Mouse (Mus musculus) left cerebral cortex, postnatal 10 days (tissue): ENCODE measurements around the gene Cacna2d4. TPM values are rescaled to one million over a fixed set of nuclear protein-coding genes. Genes with fewer than 3 reads are reported as not detected.
A peak's percentile ranks its signal among the peaks of the same experiment; 100 is the strongest.

Experiments
- DNase-seq, 2 experiments: peaks; one replicate each; pipeline ENCODE4 v3.0.0; 2021 to 2022; ENCODE audit warnings: low spot score in 2 of 2, mixed read lengths in 1 of 2; ENCODE audit errors: extremely low spot score in 1 of 2
- intact Hi-C: fragments of 180-260 bp; cut with DNase I; formaldehyde crosslinking; loops from one replicate; pipeline ENCODE4 v1.15.1; 2025
- total RNA-seq, 2 experiments: library from RNA; stranded (reverse); gene quantifications; 2 replicates each; pipeline ENCODE4 v1.2.3; 2021

Cacna2d4 gene
- total RNA-seq, 2 experiments from 2014 or later, result 1.6 to 2.7 TPM

DNA sequence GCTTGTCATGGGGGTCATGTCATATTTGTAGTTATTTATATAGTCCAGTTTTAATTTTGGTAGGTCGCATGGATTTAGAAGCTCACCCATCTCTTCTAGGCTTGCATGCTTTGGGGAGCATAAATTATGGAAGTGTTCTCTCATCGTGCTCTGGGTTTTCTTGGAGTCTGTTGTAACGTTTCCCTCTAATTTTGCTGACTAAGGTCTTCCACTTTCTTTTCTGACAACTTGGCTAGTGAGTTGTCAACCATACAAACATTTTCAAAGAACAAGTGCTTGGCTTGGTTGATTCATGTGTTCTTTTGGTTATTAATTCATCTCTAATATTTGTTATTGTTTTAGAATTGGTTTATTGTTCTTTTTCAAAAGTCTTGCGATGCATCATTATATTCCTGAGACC lies 15.4 kb downstream of the Cacna2d4 start:
- intact Hi-C loops, result no loop called here

DNA sequence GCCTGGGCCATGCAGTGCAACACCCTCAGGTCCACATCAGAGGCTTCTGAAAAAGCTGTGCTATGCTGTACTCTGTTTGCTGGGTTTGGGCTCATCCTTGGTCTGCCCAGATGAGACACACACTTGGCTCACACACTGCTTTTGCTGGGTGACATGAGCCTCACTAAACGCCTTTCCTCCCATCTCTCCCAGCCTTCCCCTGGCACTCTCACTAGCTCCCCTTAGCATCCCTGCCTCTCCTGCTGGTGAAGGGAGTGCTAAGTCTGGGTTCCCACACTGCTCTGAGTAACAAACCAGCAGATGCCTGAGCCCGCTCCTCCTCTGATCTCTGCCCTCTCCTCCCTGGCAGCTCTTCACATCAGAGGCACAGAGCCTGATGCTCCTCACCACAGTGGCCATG lies 40.4 kb downstream of the Cacna2d4 start:
- DNase-seq, result no peak
- intact Hi-C loops, result no loop called here

More for the DNA sequence above, 15.4 kb downstream of the Cacna2d4 start:
- DNase-seq, result no peak

DNA sequence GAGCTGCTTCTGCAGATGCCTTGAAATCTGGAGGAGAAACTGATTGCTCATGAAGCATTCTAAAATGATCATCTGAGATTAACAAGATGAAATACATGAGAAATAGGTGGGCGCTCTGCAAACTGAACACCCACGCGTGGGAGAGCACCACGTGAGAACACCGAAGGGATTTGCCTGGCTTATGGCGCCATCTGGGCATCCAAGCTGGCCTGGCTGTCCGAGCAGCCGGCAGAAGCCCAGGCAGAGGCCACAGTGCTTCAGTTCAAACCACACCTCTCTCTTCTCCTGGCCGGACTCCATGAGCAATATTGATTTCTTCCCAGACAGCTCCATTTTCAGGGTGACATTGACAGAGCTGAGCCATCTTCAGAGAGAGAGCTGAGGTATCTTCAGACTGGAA lies 44.4 kb downstream of the Cacna2d4 start:
- intact Hi-C loops, result no loop called here

DNA sequence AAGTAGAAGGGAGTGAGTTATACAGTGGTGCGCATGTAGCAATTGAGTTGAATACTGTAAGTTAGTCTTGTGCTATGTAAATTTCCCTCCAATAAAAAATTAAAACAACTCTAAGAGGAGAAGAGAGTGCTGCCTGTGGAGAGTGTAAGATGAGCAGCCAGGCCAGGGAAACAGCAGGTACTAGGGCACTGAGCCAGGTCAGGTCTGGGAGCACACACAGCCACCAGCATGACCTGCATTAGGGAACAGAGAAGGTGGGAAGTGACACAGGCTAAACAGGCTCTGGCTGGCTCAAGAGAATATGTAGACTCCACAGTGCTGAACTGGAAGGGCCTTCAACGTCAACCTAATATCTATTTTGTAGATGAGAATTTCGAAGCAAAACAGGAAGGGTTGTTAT lies 65.0 kb downstream of the Cacna2d4 start:
- intact Hi-C loops, result no loop called here
- DNase-seq, result no peak

More for the DNA sequence above, 44.4 kb downstream of the Cacna2d4 start:
- peak; percentile 22 to 57 for DNase-seq

DNA sequence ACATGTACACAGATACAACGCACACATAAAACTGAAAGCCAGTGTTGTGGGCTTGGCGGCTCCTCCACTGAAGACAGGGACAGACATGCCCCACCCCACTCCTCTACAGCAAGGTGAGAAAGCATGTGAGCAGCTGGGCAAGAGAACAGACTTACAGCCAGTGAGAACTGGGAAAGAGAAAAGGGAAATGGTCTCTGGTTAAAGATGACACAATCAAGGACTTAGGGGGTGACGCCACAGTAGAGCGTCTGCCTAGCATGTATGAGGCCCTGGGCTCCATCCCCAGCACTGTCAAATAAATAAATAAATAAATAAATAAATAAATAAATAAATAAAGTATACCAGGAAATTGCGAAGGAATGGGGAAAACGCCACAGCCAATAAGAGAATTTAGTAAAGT lies 67.0 kb downstream of the Cacna2d4 start:
- no peak for DNase-seq
- intact Hi-C loops, result no loop called here

DNA sequence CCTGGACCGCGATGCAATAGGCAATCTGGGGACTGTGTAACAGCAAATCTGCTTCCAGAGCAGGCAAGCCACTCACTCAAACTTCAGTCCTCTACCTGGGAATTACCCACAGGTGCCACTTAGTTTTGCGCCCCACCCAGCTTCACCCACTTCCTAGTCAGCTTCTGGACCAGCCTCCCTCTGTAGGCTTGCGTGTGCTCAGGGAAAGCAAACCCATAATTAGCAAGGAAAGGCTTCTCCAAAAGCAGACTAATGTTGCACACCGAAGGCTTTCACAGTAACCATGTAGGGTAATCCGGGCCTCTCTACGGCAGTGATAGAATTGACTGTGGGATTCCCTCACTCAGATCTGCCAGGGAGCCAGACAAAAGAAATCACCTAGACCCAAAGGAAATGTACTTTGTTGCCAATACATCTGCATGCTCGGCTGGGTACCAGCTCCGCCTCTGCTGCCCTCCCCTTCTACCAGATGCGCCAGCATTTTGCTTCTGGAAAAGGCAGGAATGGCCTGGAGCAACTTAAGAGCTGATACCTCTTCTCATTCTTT lies 71.6 kb downstream of the Cacna2d4 start:
- intact Hi-C loops, result no loop called here
- no peak for DNase-seq

DNA sequence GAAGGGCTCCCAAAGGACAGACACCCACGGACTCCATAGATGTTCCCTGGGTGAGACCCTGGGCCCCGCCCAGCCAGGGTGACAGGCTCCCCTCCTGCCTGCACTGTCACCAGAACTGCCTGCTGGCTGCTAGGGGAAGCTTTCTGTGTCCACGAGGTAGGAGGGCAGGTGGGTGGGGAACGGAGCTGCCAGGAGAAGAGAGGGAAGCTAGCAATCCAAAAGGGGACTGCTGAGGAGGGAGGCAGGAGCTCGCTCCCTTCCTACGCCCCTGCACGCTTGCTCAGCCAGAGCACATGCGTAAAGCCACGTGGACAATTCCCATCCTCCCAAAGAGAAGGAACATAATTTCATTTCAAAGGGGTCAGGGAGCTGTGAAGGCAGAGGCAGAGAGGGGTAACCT lies 73.8 kb downstream of the Cacna2d4 start:
- intact Hi-C loops, result no loop called here
- DNase-seq, result peak in 1 of 2 experiments; percentile 54

DNA sequence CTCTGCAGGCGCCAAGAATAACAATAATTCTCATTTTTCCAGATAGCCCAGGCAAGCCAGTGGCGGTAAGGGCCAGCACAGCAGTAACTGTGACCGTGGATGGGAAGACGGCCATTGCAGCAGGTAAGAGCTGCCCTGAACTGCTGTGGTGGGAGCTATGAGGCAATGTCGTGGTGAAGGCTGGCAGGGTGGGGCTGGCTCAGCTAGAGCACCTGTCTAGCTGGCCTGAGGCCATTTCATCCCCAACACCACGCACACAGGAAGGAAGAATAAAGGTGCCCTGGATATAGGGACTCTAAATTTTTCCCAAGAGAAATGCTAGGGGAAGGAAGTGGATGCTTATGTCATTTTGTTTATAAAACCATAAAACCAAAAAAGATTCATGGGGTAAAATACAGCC lies 76.1 kb downstream of the Cacna2d4 start:
- peak in 1 of 2 experiments; percentile 17 for DNase-seq
- intact Hi-C loops, result no loop called here

DNA sequence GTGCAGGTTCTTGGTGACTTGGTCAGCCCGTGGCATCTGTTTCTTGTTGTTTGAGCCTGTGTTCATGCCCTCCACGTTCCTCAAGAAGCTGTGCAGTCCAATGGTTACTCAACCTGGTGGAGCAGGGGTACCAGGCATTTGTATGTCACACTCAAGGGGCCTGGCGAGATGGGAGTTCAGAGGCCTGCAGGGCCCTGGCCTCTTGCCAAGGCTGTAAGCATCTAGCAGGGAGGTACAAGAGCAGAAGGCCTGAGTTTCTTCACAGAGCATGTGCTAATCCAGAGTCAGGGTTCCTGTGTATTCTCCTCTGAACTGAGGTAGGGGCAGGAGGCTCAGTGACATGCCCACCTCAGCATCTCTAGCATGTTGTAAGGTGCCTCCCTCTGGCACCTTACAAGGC lies 76.8 kb downstream of the Cacna2d4 start:
- intact Hi-C loops, result no loop called here
- peak in 1 of 2 experiments; percentile 51 for DNase-seq

DNA sequence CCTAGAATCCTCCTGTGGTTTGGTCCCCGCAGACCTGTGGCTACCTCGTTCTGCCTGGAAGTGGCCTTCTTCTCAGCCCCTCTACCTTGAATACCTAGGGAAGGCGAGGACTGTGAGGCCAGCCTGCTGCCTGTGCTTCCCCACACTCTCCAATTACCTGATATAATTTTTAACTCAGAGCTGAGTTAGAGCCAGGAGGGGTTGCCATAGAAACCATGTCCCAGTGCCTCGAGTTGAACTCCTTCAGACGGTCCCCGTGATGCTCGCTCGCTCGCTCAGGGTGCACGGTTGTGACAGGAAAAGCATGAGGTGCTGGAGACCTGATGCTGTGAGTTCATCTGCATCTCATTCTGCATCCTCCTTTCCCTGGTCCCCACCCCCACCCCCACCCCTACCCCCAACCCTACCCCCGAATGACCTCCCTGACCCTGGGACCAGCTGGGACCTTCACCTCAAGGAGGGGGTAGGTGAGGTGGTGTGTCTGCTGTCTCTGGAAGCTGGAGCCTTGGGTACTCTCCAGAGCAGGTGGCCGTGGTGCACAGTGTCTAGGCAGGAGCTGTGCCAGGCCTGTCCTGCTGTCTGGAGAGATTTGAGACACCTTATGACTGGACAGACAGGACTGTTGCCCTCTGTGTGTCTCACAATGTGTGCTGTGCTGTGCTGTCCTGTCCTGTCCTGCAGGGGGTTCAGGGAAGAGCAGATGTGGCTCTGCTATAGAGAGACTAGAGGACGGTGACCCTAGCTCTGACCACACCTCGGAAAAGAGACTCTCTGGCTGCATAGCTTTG lies 77.5 kb downstream of the Cacna2d4 start:
- DNase-seq, result peak; percentile 46 to 57
- intact Hi-C loops, result no loop called here

DNA sequence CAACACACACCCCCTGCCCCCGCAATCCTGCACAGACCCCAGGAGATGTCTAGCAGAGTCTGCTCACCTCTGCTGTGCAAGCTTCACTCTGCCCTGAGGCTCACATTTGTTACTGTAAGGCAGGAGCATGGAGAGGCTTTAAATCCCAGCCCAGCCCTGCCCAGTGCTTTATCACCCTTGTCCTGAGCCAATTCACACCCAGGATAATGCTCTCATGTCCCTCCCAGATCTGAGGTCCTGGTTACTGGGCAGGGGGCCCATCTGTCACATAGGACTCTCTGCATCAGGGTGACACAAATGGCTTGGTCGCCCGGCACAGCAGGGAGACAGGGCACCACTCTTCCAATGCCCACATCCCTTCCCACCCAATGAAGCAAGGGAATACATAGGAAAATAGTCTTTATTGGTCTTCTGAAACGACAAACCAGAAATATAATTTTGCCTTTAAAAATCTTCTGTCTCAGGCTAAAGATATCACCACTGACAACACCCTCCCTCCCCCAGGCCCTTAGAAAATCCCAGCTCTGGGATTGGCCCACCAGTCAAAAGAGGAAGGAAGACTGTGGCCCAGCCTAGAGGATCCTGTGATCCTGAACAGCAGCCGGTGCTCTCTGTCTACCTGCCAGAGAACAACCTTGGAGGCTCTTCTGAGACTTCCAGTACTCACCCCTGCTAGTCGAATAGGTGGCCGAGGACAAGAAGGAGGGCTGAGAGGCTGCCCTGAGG lies 78.6 kb downstream of the Cacna2d4 start:
- intact Hi-C loops, result no loop called here
- DNase-seq, result peak in 1 of 2 experiments; percentile 56

DNA sequence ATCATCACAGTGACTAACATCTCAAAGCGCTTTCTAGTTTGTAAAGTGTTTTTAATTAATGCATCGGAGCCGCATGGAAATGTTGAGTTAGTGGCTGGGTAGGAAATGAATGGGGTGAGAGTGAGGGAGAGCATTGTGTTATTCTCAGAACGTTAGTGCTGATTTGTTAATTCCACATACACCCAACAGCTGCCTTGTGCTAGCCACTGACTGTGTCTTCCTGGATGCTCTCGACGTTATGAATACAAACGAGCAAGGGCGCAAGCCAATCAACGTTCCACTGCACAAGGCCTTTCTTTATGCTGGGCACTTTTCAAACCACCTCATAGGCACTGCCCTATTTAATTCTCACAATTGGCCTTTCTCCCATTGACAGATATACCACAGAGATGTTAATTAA lies 82.4 kb downstream of the Cacna2d4 start:
- DNase-seq, result peak in 1 of 2 experiments; percentile 55
- intact Hi-C loops, result no loop called here

DNA sequence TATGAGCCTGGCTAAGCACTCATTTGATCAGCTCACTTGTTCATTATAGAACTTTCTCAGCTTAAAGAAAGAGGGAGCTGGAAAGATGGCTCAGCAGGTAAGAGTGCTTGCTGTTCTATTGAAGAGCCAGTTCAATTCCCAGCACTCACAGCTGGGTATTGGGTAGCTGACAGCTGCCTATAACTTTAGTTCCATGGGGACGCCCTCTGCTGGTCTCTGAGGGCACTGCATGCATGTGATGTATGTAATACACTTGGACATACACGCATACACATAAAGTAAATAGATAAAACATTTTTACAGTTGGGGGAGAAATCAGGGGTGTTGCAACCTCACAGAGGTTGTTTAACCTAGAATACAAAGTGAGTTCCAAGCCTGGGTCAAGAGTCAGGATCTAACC lies 83.0 kb downstream of the Cacna2d4 start:
- intact Hi-C loops, result no loop called here
- DNase-seq, result no peak

DNA sequence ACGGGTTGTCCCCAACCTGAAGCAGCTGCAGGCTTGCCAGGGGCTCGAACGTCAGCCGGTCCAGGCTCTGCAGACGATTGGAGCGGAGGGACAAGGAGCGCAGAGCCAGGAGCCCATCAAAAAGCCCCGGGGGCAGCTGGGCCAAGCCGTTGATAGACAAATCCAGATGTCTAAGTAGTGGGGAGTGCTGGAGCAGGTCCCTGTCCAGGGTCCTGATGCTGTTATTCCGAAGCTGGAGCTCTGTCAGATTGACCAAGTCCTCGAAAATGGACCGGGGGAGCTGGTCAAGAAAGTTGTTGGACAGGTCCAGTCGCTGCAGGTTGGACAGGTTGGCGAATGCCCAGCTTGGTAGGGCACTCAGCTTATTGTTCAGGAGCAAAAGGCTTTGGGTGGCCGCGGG lies 84.2 kb downstream of the Cacna2d4 start:
- peak in 1 of 2 experiments; percentile 52 for DNase-seq
- intact Hi-C loops, result no loop called here

DNA sequence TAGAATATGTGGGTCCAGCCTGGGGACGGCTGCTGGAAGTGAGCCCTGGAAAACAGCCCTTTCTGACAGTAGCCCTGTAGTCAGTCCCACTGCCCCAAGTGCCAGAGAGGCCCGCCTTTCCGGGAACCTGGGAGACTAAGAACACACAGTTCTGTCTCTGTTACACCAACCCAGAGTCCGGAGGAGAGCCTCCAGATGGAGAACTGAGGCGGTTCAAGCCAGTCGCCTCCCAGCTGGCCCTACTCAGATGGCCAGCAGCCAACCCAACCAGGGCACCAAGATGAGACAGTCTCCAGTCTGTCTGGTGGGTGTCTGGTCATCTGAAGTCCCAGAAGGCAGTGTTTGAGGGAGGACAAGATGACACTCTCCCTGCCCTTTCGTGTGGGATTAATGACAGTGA lies 85.4 kb downstream of the Cacna2d4 start:
- peak; percentile 50 to 78 for DNase-seq
- intact Hi-C loops, result no loop called here

DNA sequence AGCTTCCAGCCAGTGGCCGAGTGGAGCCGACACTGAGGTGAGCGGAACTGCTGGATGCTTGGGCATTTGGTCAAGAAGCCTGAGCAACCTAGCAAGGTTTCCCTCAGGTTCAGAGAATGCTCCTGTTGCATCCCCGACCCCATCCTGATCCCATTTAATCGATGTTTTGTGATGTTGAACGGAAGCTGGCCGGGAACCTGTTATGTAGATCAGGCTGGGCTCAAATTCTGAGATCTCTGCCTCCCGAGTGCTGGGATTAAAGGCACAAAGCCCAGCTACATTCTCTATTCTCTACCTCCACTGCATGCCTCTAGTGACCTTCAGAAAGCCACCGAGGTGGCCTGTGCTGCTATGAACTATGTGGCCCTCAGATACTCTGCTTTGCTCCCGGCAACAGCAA lies 88.5 kb downstream of the Cacna2d4 start:
- DNase-seq, result no peak
- intact Hi-C loops, result no loop called here

DNA sequence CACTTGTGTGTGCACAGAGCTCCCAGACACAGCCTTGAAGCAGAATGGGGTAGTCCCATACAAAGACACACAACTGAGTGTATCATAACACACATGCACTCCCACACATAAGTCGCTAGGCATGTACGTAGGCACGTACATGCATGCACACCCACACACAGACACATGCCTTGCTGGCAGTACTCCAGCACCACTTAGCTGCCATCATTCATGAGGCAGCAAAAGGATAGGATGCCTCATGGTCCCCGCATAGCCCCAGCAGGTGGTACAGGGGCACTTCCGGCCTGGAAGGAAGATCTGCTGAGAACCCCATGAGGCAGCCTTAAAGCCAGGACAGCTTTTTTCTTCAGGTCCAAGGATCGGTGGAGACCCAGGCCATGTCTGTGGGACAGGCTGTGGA lies 89.7 kb downstream of the Cacna2d4 start:
- intact Hi-C loops, result no loop called here
- peak in 1 of 2 experiments; percentile 53 for DNase-seq

DNA sequence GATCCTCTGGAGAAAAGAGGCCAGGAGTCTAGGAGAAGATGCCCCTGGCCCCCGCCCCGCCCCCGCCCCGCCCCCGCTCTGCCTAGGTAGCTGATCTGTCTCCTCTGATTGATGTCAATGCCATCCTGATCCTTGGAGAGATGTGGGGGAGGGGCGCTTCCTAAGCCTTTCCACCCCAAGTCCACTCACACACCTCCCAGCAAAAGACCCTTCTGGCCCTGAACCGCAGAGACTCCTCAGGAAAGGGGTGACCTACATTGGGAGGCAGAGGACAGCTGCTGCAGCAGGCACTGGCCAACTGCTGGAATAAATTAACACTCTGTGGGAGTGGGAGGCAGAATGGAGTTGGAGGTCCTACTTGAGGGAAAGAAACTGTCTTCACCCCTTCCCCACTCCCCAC lies 90.2 kb downstream of the Cacna2d4 start:
- peak in 1 of 2 experiments; percentile 28 for DNase-seq
- intact Hi-C loops, result no loop called here

DNA sequence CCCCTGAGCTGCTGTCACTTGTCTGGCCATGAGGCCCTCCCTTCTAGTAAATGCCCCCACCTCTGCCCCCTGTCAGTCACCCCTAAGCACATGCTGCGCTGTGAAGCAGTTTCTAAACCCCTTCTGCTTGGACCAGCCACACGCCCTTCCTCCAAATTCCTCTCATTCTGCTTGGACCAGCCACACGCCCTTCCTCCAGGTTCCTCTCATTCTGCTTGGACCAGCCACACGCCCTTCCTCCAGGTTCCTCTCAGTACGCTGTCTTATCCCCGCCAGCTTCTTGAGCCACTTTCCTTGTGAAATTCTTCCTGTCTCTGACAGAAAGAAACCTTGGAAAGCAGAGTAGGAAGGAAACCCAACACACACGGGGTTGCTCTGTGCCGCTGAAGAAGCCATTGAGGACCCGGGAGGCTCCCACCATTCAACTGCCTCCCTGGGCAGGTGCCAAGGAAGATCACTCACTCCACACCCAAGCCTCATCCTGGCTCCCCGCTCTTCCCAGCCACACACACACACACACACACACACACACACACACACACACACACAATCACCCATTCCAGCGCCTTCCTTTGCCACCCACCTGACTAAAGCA lies 92.3 kb downstream of the Cacna2d4 start:
- intact Hi-C loops, result no loop called here
- DNase-seq, result peak in 1 of 2 experiments; percentile 76
